Mouse (Mus musculus): ENCODE measurements around the gene Cdc25b. TPM values are rescaled to one million over a fixed set of nuclear protein-coding genes. Genes with fewer than 3 reads are reported as not detected.

The Cdc25b gene
- polyA plus RNA-seq, 1 experiment from 2014 or later = 116 TPM

- no peak for DNase-seq (ENCODE audit: low spot score)
- peaks cover 35% of the 10 kb centered on the region for H3K27me3 ChIP-seq (ENCODE audit: insufficient read depth, poor library complexity, severe bottlenecking)
- WGBS = 92% methylated on average over 6 of the region's 6 CpGs
- H3K4me3 ChIP-seq = no peak overlapping the region
- peaks cover 27% of the 10 kb centered on the region for H3K4me1 ChIP-seq (replicated peaks)
- H3K27ac ChIP-seq = no peak overlapping the region
- H3K9me3 ChIP-seq = no peaks in the 10 kb centered on the region
- H3K36me3 ChIP-seq = peaks cover 13% of the 10 kb centered on the region; the same call in 1 of the 2 replicates
Observed at GRCm38 (mm10) chr2:131167984-131168383, 18.8 kb upstream of the Cdc25b start.

DNA sequence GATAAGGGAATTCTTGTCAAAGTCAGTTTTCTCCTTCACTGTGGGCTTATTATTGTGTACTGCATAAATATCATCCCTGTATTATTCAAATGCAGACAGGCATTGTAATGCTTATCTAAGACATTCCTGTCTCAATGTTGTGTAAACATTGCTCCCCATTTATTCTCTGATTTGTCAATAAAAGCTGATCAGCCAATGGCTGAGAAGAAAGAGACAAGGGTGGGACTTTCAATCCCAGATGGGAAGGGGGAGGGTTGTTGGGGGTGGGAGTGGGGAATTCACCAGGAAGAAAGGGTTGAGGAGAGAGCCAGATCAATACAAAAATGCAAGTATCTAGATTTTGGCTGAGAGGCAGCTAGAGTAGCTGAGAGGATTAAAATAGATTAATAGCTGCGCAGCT, 17.8 kb upstream of the Cdc25b start:
- Histone ChIP-seq H3K36me3 (peaks cover 13% of the 10 kb centered on the region; the same call in 1 of the 2 replicates), H3K27ac (no peak overlapping the region), H3K4me1 (replicated peaks) (peaks cover 27% of the 10 kb centered on the region), H3K4me3 (no peak overlapping the region), H3K27me3 (ENCODE audit: insufficient read depth, poor library complexity, severe bottlenecking) (peaks cover 45% of the 10 kb centered on the region), H3K9me3 (no peaks in the 10 kb centered on the region)
- DNase-seq (ENCODE audit: low spot score) = no peak
- WGBS = 77% methylated on average over 1 of the region's 1 CpGs

DNA sequence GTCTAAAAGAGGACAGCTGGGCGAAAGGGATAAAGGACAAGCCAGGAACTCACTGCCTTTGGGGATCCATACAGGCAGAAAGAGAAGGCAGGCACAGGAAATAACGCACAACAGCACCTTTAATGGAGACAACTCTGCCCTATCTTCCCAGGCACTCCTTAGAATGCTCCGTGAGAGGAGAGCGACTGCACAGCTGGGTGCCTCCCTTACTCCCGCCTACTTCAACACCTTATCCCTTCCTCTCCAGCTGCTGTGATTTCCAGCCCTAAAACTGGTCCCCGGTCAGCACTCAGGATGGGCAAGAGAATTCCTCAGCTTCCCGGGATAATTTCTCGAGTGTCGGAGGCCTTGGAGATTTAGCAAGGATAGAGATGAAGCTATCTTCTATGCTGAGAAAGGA, 15.8 kb upstream of the Cdc25b start:
- no peak for DNase-seq (ENCODE audit: low spot score)
- Histone ChIP-seq H3K9me3 (no peaks in the 10 kb centered on the region), H3K4me3 (peak overlapping the region; percentile 41), H3K27ac (no peak overlapping the region), H3K36me3 (peaks cover 18% of the 10 kb centered on the region), H3K27me3 (ENCODE audit: insufficient read depth, poor library complexity, severe bottlenecking) (peaks cover 47% of the 10 kb centered on the region), H3K4me1 (replicated peaks) (peaks cover 44% of the 10 kb centered on the region)
- WGBS = 12% methylated on average over 9 of the region's 9 CpGs

DNA sequence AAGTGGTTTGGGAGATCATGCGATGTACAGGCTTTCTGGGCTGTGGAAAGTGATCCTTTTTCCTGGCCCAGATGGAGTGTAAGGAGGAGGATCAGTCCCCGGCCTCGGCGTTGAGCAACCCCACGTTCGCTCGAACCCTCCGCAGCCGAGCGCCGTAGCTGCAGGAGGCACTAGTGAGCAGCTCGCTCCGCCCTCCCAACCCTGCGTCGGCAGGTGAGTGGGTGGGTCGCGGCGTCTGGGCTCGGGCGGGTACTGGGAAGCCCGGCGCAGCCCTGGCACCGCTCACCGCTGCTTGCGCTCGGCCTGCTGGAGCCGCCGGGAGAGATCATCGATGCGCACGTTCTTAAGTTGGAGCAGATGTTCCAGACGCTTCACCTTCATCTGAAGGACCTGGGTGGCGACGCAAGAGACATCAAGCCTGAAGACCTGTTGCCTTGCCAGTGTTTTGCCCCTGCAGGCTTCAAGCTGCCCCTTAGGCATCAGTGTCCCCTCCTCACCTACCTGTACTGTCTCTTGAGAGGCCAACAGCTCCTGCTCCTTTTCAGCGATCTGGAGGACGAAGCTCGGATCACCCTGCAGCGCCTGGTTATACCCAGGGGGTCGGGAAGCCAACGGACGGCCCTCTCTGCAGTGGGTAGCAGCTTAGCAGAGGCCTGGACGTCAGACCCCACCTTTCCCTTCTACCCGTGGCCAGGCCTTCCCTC, 15.2 kb upstream of the Cdc25b start:
- peak; percentile 23 for DNase-seq (ENCODE audit: low spot score)
- Histone ChIP-seq H3K4me1 (replicated peaks) (peaks cover 50% of the 10 kb centered on the region), H3K27me3 (ENCODE audit: insufficient read depth, poor library complexity, severe bottlenecking) (peaks cover 47% of the 10 kb centered on the region), H3K27ac (no peak overlapping the region), H3K9me3 (no peaks in the 10 kb centered on the region), H3K36me3 (peaks cover 24% of the 10 kb centered on the region), H3K4me3 (peak overlapping the region; percentile 41)
- 3% methylated on average over 43 of the region's 43 CpGs for WGBS

GRCm38 (mm10) chr2:131172322-131172721, 14.4 kb upstream of the Cdc25b start:
- Histone ChIP-seq H3K9me3 (no peaks in the 10 kb centered on the region), H3K4me1 (replicated peaks) (peaks cover 58% of the 10 kb centered on the region), H3K27ac (no peak overlapping the region), H3K36me3 (peaks cover 32% of the 10 kb centered on the region), H3K4me3 (no peak overlapping the region), H3K27me3 (ENCODE audit: insufficient read depth, poor library complexity, severe bottlenecking) (peaks cover 47% of the 10 kb centered on the region)
- no peak for DNase-seq (ENCODE audit: low spot score)
- 37% methylated on average over 9 of the region's 9 CpGs for WGBS

- peaks cover 70% of the 10 kb centered on the region for H3K4me1 ChIP-seq (replicated peaks)
- H3K27me3 ChIP-seq (ENCODE audit: insufficient read depth, poor library complexity, severe bottlenecking) = peaks cover 45% of the 10 kb centered on the region
- no peak overlapping the region for H3K27ac ChIP-seq
- 6% methylated on average over 11 of the region's 11 CpGs for WGBS
- DNase-seq (ENCODE audit: low spot score) = peak; percentile 67
- H3K9me3 ChIP-seq = no peaks in the 10 kb centered on the region
- H3K4me3 ChIP-seq = peak overlapping the region; percentile 55
- peaks cover 43% of the 10 kb centered on the region for H3K36me3 ChIP-seq
Observed at GRCm38 (mm10) chr2:131174700-131175099, 12.0 kb upstream of the Cdc25b start.

DNA sequence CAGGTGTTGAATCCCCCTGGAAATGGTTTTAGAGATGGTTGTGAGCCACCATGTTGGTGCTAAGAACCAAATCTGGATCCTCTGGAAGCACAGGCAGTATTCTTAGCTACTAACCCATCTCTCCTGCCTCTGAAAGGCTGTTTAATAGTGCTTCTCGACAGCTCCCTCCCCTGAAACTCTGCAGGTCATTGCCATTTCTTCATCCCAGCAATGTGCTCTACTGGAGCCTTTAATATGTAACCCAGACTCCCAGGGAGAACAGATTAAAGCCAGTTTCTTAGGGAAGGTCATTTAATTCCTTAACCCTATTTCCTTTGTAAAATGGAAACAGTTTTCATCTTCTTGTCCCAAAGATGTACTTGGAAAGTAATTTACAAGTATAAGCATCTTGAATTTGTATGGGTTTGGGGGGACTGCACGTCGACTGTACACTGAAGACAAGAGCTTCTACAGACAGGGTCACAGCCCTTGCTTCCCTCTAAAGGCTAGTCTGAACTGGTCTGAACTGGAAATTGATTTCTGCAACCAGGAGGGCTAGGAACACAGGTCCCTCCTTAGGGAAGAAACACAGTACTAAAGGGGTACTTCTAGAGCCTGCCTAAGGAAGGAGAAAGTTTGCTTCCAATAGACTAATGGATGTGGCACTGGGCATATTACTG, 11.3 kb upstream of the Cdc25b start:
- 73% methylated on average over 3 of the region's 3 CpGs for WGBS
- Histone ChIP-seq H3K27me3 (ENCODE audit: insufficient read depth, poor library complexity, severe bottlenecking) (peaks cover 38% of the 10 kb centered on the region), H3K27ac (no peak overlapping the region), H3K4me1 (replicated peaks) (peaks cover 70% of the 10 kb centered on the region), H3K4me3 (no peak overlapping the region), H3K9me3 (no peaks in the 10 kb centered on the region), H3K36me3 (peaks cover 43% of the 10 kb centered on the region)
- DNase-seq (ENCODE audit: low spot score) = no peak

DNA sequence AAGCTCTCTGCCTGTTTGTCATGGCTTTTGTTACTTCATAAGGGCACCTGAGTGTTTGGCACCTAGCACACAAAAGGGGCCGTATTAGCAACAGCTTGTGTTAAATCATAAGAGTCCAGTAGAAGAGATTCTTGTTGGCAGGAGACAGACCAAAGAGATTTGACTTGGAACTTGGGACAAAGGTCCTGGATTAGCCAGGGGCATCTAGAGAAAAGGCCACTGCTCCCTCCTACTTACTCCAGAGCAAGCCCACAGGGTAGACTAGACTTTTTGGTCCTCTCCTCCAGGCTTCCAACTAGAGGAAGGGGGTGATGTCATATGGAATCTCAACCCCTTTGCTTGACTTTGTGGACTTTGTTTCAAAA, 10.8 kb upstream of the Cdc25b start:
- H3K9me3 ChIP-seq = no peaks in the 10 kb centered on the region
- no peak overlapping the region for H3K4me3 ChIP-seq
- peaks cover 43% of the 10 kb centered on the region for H3K36me3 ChIP-seq
- 91% methylated on average over 1 of the region's 1 CpGs for WGBS
- H3K27me3 ChIP-seq (ENCODE audit: insufficient read depth, poor library complexity, severe bottlenecking) = peaks cover 33% of the 10 kb centered on the region
- DNase-seq (ENCODE audit: low spot score) = no peak
- H3K27ac ChIP-seq = no peak overlapping the region
- H3K4me1 ChIP-seq (replicated peaks) = peaks cover 66% of the 10 kb centered on the region

DNA sequence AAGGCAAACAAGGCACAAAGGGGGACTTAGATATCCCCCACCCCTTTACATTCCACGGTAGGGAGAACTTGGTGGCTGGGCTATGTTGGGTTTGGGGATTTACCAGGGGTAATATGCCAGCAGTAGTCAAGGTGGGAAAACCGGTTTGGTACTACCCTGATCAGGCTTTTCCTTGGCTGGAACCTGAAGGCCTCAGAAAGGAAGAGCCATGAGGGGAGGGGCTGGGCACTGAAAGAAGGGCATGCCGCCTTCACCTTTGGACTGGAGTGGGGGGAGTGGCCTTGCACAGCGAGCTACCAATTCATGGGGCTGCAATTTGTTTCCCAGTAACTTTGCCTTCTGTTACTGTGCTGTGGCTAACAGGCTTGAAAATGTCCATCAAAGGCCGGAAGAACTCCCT, 10.3 kb upstream of the Cdc25b start:
- peaks cover 40% of the 10 kb centered on the region for H3K36me3 ChIP-seq
- 64% methylated on average over 5 of the region's 5 CpGs for WGBS
- DNase-seq (ENCODE audit: low spot score) = no peak
- H3K27ac ChIP-seq = no peak overlapping the region
- peak overlapping the region; percentile 19; the same call in 1 of the 2 replicates for H3K4me3 ChIP-seq
- peaks cover 60% of the 10 kb centered on the region for H3K4me1 ChIP-seq (replicated peaks)
- H3K27me3 ChIP-seq (ENCODE audit: insufficient read depth, poor library complexity, severe bottlenecking) = peaks cover 27% of the 10 kb centered on the region
- H3K9me3 ChIP-seq = no peaks in the 10 kb centered on the region

DNA sequence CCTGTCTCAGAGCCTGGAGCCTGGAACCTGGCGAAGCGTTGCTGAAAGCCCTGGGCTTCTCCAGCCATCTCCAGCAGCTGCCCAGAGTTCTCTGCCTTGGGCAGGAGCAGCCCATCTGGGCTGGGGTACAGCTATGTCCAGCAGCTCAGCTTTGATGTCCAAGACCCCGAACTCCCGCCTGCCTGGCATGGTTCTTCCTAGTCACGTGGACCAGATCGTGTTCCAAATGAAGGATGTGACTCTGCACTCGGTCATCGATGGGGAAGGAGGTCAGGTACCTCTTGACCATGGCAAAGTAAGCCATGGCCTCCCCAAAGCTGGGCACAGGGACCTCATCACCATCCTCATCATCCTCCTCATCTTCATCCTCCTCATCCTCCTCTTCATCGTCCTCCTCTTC, 8.8 kb upstream of the Cdc25b start:
- no peak for DNase-seq (ENCODE audit: low spot score)
- Histone ChIP-seq H3K4me3 (peak overlapping the region; percentile 82), H3K27me3 (ENCODE audit: insufficient read depth, poor library complexity, severe bottlenecking) (peaks cover 13% of the 10 kb centered on the region), H3K27ac (peak overlapping the region; percentile 96), H3K36me3 (peaks cover 29% of the 10 kb centered on the region), H3K4me1 (replicated peaks) (peaks cover 53% of the 10 kb centered on the region), H3K9me3 (no peaks in the 10 kb centered on the region)
- 87% methylated on average over 9 of the region's 9 CpGs for WGBS

GRCm38 (mm10) chr2:131178828-131179245, 7.9 kb upstream of the Cdc25b start:
- peaks cover 53% of the 10 kb centered on the region for H3K4me1 ChIP-seq (replicated peaks)
- WGBS = 34% methylated on average over 26 of the region's 26 CpGs

DNA sequence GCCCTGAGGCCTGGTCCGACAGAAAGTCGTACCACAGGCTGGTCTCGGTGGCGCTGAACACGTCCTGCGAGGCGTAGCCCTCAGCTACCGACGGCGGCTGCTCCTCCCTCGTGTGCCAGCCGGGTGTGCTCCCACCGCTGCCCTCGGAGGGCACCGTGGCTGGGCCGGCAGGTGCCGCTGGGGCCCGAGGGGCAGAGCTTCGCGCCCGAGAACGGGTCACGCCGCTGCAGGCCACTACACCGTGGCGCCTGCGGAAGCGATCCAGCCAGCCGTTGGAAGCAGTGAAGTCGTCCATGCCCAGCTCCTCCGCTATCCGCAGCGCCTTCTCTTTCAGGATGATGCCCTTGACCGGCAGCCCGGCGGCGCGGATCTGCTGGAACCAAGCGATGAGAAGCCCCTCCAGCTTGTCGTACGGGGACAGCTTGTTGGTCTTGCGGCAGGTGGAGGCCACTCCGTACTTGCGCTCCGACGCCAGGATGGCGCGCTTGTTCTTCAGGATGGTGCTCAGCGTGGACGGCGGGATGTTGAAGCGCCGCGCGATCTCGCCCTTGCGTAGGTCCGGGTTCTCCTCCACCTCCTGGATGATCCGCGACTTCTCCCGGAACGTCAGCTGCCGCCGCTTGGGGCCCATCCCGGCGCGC, 7.4 kb upstream of the Cdc25b start:
- Histone ChIP-seq H3K4me3 (peak overlapping the region; percentile 82), H3K36me3 (peaks cover 29% of the 10 kb centered on the region), H3K9me3 (no peaks in the 10 kb centered on the region), H3K27ac (peak overlapping the region; percentile 96), H3K27me3 (ENCODE audit: insufficient read depth, poor library complexity, severe bottlenecking) (no peaks in the 10 kb centered on the region; the same call in 1 of the 2 replicates), H3K4me1 (replicated peaks) (peaks cover 50% of the 10 kb centered on the region)
- peak; percentile 76 for DNase-seq (ENCODE audit: low spot score)
- under 1% methylated on average over 67 of the region's 67 CpGs for WGBS

More at GRCm38 (mm10) chr2:131178828-131179245, 7.9 kb upstream of the Cdc25b start:
- H3K27ac ChIP-seq = peak overlapping the region; percentile 96
- peak overlapping the region; percentile 82 for H3K4me3 ChIP-seq
- H3K9me3 ChIP-seq = no peaks in the 10 kb centered on the region
- peaks cover 4% of the 10 kb centered on the region for H3K27me3 ChIP-seq (ENCODE audit: insufficient read depth, poor library complexity, severe bottlenecking)
- peak; percentile 49 for DNase-seq (ENCODE audit: low spot score)
- peaks cover 29% of the 10 kb centered on the region for H3K36me3 ChIP-seq

Measured in hindbrain, embryonic 10.5 days (tissue).